Mouse (Mus musculus): ENCODE measurements around the gene A4gnt. TPM values are rescaled to one million over a fixed set of nuclear protein-coding genes. Genes with fewer than 3 reads are reported as not detected.
A peak's percentile ranks its signal among the peaks of the same experiment; 100 is the strongest.

Gene A4gnt
- polyA plus RNA-seq, 2 experiments: not detected

DNA sequence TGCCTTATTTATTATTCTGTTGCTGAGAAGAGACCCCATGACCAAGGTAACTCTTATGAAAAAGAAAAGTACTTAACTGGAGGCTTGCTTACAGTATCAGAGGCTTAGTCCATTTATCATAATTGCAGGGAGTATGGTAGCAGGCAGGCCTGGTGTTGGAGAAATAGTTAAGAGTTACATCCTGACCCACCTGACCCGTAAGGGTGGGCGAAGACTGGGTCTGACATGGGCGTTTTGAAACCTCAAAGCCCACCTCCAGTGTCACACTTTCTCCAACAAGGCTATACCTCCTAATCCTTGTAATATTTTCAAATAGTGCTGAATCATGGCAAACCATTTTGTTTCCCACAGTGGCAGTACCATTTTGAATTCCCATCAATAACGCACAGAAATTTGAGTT, 16.3 kb downstream of the A4gnt start:
- Histone ChIP-seq H3K9me3 (ENCODE audit: control insufficient read depth, low read length) (no peaks in the 10 kb centered on the region), H3K36me3 (ENCODE audit: control insufficient read depth, insufficient read depth, low read length) (peaks cover 13% of the 10 kb centered on the region), H3K4me3 (replicated peaks; ENCODE audit: low read length) (peak overlapping the region; percentile 53; the same call in 1 of the 2 replicates), H3K27me3 (ENCODE audit: control insufficient read depth, insufficient read depth, low read length) (no peaks in the 10 kb centered on the region), H3K27ac (replicated peaks; ENCODE audit: low read depth, low read length) (peak overlapping the region; percentile 91), H3K9ac (ENCODE audit: low read depth, low read length, severe bottlenecking) (no peak overlapping the region), H3K4me2 (replicated peaks; ENCODE audit: low read depth, low read length, severe bottlenecking) (peak overlapping the region; percentile 50), H3K4me1 (ENCODE audit: control insufficient read depth, insufficient read depth, low read length) (peaks cover 20% of the 10 kb centered on the region)
- ATAC-seq (ENCODE audit: low FRiP score, low read depth): no peak
- TF ChIP-seq POLR2A (IDR thresholded peaks at IDR 0.05; ENCODE audit: borderline replicate concordance, extremely low read depth, insufficient read depth, insufficient read length): no peak
- no peak for DNase-seq (ENCODE audit: low spot score)
- WGBS: 64% methylated on average over 4 of the region's 4 CpGs

DNA sequence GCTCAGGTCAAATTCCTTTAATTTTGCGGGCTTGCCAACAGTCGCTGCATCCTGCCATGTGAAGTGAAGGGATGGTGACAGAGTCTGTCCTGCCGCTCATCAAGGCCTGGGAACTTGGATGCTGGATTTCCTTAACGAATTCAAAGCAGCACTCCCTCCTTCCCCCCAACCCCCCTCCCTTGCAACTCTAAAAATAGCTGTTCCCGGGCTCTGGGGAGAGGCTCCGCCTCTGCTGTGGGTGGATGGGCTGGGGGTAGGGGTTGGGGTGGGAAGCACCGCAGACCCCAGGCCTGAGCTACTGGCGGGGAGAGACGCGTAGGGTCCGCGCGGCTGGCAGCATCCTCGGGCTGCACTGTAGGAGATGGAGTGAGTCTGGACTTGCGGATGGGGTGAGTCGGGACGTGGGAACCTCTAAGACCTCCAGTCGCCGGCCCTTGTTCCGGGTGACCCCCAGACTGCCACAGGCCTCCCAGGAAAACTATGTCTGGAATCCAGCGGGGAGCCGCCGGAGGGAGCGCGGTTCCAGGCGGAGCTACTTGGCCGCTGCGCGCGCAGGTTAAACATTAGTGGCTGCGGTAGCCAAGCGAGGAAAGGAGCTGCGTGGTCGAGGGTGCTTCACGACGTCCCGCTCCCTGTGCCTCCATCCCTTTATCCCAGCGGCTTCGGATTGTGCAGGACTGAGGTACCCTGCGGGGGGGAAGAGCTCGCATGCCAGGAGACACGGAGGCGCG, 17.1 kb downstream of the A4gnt start, which contains the start of gene Dzip1l:
TSS of gene Dzip1l (plus strand) at position 216 of the 731 bp plus-strand sequence.
- H3K9ac ChIP-seq (ENCODE audit: low read depth, low read length, severe bottlenecking): peak within 1 kb of the TSS; percentile 70
- H3K9me3 ChIP-seq (ENCODE audit: control insufficient read depth, low read length): no peaks in the 10 kb centered on the region
- DNase-seq (ENCODE audit: low spot score): peak; percentile 82
- ATAC-seq (ENCODE audit: low FRiP score, low read depth): peak; percentile 91
- peak within 1 kb of the TSS; percentile 50 for H3K4me2 ChIP-seq (replicated peaks; ENCODE audit: low read depth, low read length, severe bottlenecking)
- 2% methylated on average over 40 of the region's 44 CpGs for WGBS
- TF ChIP-seq POLR2A (IDR thresholded peaks at IDR 0.05; ENCODE audit: borderline replicate concordance, extremely low read depth, insufficient read depth, insufficient read length): peak; percentile 61; the same call in 1 of the 2 replicates
- no peaks in the 10 kb centered on the region for H3K27me3 ChIP-seq (ENCODE audit: control insufficient read depth, insufficient read depth, low read length)
- peaks cover 20% of the 10 kb centered on the region for H3K4me1 ChIP-seq (ENCODE audit: control insufficient read depth, insufficient read depth, low read length)
- peak within 1 kb of the TSS; percentile 53 for H3K4me3 ChIP-seq (replicated peaks; ENCODE audit: low read length)
- H3K27ac ChIP-seq (replicated peaks; ENCODE audit: low read depth, low read length): peak within 1 kb of the TSS; percentile 91
- H3K36me3 ChIP-seq (ENCODE audit: control insufficient read depth, insufficient read depth, low read length): peaks cover 22% of the 10 kb centered on the region

GRCm38 (mm10) chr9:99630071-99630470, 17.8 kb downstream of the A4gnt start:
- peak overlapping the region; percentile 50 for H3K4me2 ChIP-seq (replicated peaks; ENCODE audit: low read depth, low read length, severe bottlenecking)
- DNase-seq (ENCODE audit: low spot score) (peak; percentile 9), ATAC-seq (ENCODE audit: low FRiP score, low read depth) (peak; percentile 39)
- peak overlapping the region; percentile 70 for H3K9ac ChIP-seq (ENCODE audit: low read depth, low read length, severe bottlenecking)
- no peak for TF ChIP-seq POLR2A (IDR thresholded peaks at IDR 0.05; ENCODE audit: borderline replicate concordance, extremely low read depth, insufficient read depth, insufficient read length)
- peak overlapping the region; percentile 53 for H3K4me3 ChIP-seq (replicated peaks; ENCODE audit: low read length)
- H3K9me3 ChIP-seq (ENCODE audit: control insufficient read depth, low read length): no peaks in the 10 kb centered on the region
- H3K27ac ChIP-seq (replicated peaks; ENCODE audit: low read depth, low read length): peak overlapping the region; percentile 91
- no peaks in the 10 kb centered on the region for H3K27me3 ChIP-seq (ENCODE audit: control insufficient read depth, insufficient read depth, low read length)
- peaks cover 20% of the 10 kb centered on the region for H3K4me1 ChIP-seq (ENCODE audit: control insufficient read depth, insufficient read depth, low read length)
- WGBS: under 1% methylated on average over 11 of the region's 11 CpGs
- H3K36me3 ChIP-seq (ENCODE audit: control insufficient read depth, insufficient read depth, low read length): peaks cover 28% of the 10 kb centered on the region

DNA sequence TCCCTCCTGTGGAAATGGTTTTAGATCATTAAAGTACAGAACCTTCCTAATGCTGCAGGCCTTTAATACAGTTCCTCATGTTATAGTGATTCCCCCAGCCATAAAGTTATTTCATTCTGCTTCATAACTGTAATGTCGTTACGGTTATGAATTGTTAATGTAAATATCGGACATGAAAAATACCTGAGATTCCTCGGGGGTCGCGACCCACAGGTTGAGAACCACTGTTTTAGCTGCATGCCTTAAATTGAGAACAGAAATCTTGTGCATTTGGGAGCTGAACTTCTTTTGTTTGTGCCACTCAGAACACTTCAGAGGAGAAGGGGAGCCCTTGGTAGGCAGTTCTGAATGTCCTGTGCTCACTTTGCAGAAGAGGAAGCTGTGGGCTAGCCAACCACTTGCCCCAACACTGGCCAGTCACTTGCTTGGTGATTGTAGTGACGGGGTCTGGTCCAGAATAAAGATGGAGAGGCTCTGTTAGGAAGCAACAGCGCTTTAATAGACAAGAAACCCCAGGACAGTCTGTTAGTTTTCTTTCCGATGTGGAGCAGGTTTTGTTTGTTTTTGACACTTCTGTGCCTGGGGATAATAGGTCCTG, 18.3 kb downstream of the A4gnt start:
- DNase-seq (ENCODE audit: low spot score) (no peak), ATAC-seq (ENCODE audit: low FRiP score, low read depth) (no peak)
- peaks cover 33% of the 10 kb centered on the region for H3K36me3 ChIP-seq (ENCODE audit: control insufficient read depth, insufficient read depth, low read length)
- H3K9ac ChIP-seq (ENCODE audit: low read depth, low read length, severe bottlenecking): peak overlapping the region; percentile 70
- H3K4me1 ChIP-seq (ENCODE audit: control insufficient read depth, insufficient read depth, low read length): peaks cover 20% of the 10 kb centered on the region
- peak overlapping the region; percentile 53 for H3K4me3 ChIP-seq (replicated peaks; ENCODE audit: low read length)
- H3K4me2 ChIP-seq (replicated peaks; ENCODE audit: low read depth, low read length, severe bottlenecking): peak overlapping the region; percentile 50
- peak overlapping the region; percentile 91 for H3K27ac ChIP-seq (replicated peaks; ENCODE audit: low read depth, low read length)
- no peak for TF ChIP-seq POLR2A (IDR thresholded peaks at IDR 0.05; ENCODE audit: borderline replicate concordance, extremely low read depth, insufficient read depth, insufficient read length)
- no peaks in the 10 kb centered on the region for H3K9me3 ChIP-seq (ENCODE audit: control insufficient read depth, low read length)
- WGBS: 41% methylated on average over 9 of the region's 9 CpGs
- no peaks in the 10 kb centered on the region for H3K27me3 ChIP-seq (ENCODE audit: control insufficient read depth, insufficient read depth, low read length)

GRCm38 (mm10) chr9:99631781-99632180, 19.5 kb downstream of the A4gnt start:
- Histone ChIP-seq H3K9ac (ENCODE audit: low read depth, low read length, severe bottlenecking) (no peak overlapping the region), H3K4me1 (ENCODE audit: control insufficient read depth, insufficient read depth, low read length) (peaks cover 20% of the 10 kb centered on the region), H3K27me3 (ENCODE audit: control insufficient read depth, insufficient read depth, low read length) (no peaks in the 10 kb centered on the region), H3K4me2 (replicated peaks; ENCODE audit: low read depth, low read length, severe bottlenecking) (no peak overlapping the region; the same call in 1 of the 2 replicates), H3K36me3 (ENCODE audit: control insufficient read depth, insufficient read depth, low read length) (peaks cover 45% of the 10 kb centered on the region), H3K27ac (replicated peaks; ENCODE audit: low read depth, low read length) (no peak overlapping the region), H3K9me3 (ENCODE audit: control insufficient read depth, low read length) (no peaks in the 10 kb centered on the region), H3K4me3 (replicated peaks; ENCODE audit: low read length) (no peak overlapping the region)
- WGBS: 39% methylated on average over 2 of the region's 2 CpGs
- ATAC-seq (ENCODE audit: low FRiP score, low read depth) (no peak), DNase-seq (ENCODE audit: low spot score) (peak; percentile 6)
- no peak for TF ChIP-seq POLR2A (IDR thresholded peaks at IDR 0.05; ENCODE audit: borderline replicate concordance, extremely low read depth, insufficient read depth, insufficient read length)

Data from limb, embryonic 14.5 days (tissue).